Mouse (Mus musculus) adipocyte (in vitro differentiated cells): ENCODE results near the gene Ggct.

Experiments used
- DNase-seq: peaks from one replicate; pipeline ENCODE4 v3.0.0-alpha.2; 2016; ENCODE audit warnings: low spot score

The Ggct gene

DNA sequence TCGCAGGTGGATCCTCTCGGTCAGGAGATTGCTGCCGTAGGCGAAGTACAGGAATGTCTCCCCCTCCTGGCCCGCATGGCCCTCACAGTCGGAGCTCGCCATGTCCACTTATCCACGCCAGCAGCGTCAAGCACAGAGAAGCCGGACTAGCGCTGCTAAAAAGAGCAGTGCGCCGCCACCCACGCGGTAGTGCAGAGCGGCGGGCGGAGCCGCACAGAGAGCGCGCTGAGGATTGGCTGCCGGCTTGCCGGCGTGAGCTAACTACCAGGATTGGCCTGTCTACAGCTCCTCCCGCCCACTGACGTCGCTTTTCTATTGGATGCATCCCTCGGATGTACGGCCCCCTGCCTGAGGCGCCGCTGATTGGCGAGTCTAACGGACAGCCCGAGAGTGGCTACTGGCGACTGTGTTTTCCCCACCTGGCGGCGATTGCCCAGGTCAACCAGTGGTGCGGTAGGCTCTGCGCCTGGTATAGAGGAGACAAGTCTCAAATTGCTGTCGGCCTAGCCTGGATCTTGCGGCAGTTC is at the start of gene Ggct:
TSS of gene Ggct (minus strand) at position 217 of the 527 bp plus-strand sequence.
- DNase-seq, result peak; percentile 88

DNA sequence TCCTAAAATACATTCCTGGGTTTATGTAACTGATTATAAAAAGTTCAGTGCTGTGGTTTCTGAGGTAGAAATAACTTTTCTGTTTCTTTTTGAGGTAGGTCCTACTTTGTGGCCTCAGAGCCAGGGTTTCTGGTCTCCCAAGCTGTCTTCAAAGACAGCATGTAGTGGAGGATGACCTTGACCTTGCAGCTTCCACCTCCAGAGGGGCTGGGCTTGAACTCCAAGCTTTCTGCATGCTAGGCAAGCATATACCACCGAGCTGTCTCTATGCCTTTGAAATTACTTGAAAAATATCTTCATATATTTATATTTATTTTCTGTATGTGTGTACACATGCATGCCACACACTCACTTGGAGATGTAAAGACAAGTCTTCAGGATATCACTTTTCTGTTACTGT is 47.3 kb upstream of the Ggct start:
- no peak for DNase-seq

- no peak for DNase-seq
Measured at GRCm38 (mm10) chr6:55039446-55039783, 46.7 kb upstream of the Ggct start.

GRCm38 (mm10) chr6:55038671-55039445 is 46.1 kb upstream of the Ggct start:
- DNase-seq, result peak; percentile 75

GRCm38 (mm10) chr6:55037799-55038670 is 45.3 kb upstream of the Ggct start, which contains the start of gene Gars:
Gene Gars (plus strand): TSS chr6:55038007.
- peak; percentile 88 for DNase-seq

DNA sequence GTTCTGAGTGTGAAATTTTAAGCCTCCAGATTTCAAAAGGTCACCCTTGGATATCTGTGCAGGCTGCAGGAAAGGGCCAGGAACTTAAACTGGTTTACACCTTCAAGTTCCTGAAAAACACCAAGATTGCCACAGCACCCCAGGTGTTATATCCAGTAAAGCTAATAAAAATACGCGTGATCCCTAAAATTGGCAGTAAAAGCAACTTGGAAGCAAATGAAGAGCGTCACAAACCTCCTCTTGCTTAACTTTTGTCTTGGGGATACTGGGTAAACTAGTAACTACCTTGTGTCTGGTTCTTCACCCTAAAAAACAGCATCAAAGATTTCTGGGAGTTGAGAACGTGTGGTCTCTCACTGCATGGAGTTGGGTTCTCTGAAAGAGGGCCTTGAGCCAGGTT is 44.0 kb upstream of the Ggct start:
- no peak for DNase-seq

GRCm38 (mm10) chr6:55027642-55028041 is 34.9 kb upstream of the Ggct start:
- no peak for DNase-seq

DNA sequence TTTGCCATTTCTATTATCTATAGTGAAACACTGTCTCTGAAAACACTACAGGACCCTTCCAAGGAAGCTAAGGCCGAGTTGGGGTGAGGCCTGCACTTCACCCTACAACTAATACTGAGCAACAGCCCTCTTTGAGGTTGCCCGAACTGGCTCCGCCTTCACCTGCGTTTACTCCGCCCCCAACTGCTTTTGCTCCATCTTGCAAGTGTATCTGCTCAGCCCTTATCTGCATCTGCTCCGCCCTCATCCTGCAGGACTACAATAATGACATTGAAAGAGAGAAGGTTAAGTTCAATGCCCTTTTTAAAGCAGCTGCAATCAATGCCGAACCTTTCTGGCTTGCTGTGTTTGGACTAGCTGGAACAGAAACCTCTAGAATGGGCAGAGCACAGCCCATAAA is 29.1 kb upstream of the Ggct start:
- no peak for DNase-seq

DNA sequence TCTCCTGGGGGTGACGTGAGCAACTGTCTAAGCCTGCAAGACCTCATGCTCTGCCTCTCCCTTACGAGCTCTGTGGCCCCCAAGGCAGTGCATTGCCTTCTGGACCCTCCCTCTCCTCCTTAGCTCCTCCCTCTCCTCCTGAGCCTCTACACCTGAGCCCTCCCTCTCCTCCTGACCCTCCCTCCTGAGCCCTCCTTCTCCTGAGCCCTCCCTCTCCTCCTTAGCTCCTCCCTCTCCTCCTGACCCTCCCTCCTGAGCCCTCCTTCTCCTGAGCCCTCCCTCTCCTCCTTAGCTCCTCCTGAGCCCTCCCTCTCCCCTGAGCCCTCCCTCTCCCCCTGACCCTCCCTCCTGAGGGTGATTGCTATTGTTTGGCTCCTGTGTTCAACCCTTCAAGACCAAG is 25.7 kb upstream of the Ggct start:
- no peak for DNase-seq

GRCm38 (mm10) chr6:55016710-55017583 is 24.2 kb upstream of the Ggct start:
- DNase-seq, result peak; percentile 91

DNA sequence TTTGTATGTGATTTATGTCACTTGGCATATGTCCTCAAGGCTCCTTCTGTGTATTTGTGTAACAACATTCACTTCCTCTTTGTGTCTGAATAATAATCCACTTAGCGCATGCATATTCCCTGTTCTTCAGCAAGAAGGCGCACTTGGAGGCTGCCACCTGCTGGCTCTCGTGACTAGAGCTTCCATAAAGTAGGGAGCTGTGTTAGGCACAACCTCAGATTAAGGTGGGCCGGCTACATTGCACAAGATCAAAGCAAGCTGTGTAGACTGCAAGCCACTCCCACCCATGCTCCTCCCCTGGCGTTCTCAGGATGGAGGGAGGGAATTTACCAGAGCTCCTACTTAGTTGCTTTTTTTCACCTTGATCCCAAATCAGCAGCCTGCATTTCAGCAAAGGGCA is 23.5 kb upstream of the Ggct start:
- DNase-seq, result peak; percentile 63

DNA sequence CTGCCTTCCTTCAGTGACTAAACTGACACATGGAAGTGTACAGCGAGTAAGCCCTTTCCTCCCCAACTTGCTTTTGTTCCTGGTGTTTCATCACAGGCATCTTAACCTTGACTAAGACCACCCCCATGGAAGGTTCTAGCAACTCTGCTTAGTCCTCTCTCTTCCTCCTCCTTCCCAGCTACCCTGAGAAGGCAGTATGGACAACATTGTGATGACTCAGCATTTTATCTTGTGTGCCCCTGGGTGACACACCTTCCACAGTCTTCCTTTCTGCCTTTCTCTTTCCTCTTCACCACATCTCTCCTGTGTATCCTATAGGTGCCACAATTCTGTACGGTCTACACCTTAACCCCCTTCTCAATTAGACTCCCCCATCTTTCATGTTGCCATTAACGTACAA is 21.4 kb upstream of the Ggct start:
- DNase-seq, result no peak

DNA sequence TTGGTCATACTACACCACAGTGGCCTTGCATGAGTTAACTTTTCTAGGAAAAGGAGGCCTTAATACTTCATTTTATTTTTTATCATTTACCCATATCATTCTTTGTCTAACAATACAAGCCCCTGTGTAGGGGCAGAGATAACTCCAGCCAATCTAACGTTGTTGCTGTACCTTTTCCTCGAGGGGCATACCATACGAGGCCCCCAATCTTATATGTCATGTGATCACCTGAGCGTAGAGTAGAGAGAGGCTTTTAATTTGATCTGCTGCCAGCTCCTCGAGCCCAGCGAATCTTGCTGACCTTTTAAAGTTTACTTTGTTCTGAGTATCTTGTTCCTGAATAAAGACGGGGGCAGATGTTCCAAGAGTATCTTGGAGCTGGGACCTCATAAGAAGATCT is 19.8 kb upstream of the Ggct start:
- no peak for DNase-seq

DNA sequence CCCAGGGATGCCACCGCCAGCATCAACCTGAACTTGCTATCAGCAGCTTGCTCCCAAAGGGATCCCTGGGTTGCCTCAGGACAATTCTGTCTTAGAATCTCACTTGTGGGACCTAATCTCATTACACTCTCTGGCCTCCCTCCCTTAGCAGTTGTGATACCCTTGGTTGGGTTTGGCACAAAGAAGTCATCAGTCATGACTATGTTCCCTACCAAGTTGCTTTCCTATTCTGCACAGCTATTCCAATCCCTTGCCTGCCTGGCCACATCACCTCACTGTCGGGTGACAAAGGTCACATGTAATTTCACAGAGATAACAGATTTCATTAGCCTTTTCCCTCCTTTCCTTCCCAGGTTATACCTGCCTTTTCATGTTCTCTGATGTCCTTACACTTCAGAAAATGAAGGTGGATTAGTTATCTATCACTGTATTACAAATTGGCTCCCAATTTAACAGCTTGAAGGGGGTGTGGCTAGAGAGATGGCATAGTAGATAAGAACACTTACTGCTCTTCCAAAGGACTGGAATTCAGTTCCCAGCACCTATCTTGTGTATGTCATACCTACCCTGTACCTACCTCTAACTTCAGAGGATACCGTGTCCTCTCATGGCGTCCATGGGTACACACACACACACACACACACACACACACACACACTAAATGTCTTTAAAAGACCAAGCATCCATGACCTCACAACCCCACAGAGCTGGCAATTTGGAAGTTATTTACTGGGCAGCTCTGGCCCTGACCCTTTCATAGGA is 17.8 kb upstream of the Ggct start:
- DNase-seq, result no peak

GRCm38 (mm10) chr6:55009391-55010230 is 16.9 kb upstream of the Ggct start:
- DNase-seq, result no peak

- no peak for DNase-seq
Measured at GRCm38 (mm10) chr6:55008401-55008800, 15.7 kb upstream of the Ggct start.

DNA sequence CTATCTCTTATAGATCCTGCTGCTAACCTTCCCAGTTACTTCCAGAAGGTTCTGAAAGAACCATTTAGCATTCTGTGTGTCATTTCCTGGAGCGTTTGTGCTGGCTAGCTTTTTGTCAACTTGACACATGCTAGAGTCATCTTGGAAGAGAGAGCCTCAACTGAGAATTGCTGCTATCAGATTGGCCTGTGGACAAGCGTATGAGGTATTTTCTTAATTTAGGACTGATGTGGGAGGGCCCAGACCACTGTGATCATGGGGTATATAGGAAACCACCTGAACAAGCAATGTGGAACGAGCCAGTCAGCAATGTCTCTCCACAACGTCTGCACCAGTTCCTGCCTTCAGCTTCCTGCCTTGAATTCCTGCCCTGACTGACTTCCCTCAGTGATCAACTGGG is 10.8 kb upstream of the Ggct start:
- DNase-seq, result no peak

GRCm38 (mm10) chr6:55002438-55002837 is 9.7 kb upstream of the Ggct start:
- no peak for DNase-seq

- no peak for DNase-seq
Measured at GRCm38 (mm10) chr6:55001320-55001719, 8.6 kb upstream of the Ggct start.

GRCm38 (mm10) chr6:54997726-54998125 is 5.0 kb upstream of the Ggct start:
- DNase-seq, result no peak
